Mouse (Mus musculus) kidney, adult 2 months (tissue): ENCODE results near the gene Apobec4. TPM values are rescaled to one million over a fixed set of nuclear protein-coding genes. Genes with fewer than 3 reads are reported as not detected.

ENCODE experiments used
- DNase-seq: peaks from one replicate; pipeline ENCODE4 v3.0.0; 2021
- H3K27ac ChIP-seq: fragments of 200-500 bp; 2 replicates; pipeline ENCODE4 v1.5.1; 2012; ENCODE audit warnings: low read depth, low read length, control low read depth, inconsistent platforms; ENCODE audit not compliant: insufficient read depth
- H3K27me3 ChIP-seq: fragments of 200-500 bp; replicated peaks from 2 replicates; pipeline ENCODE4 v1.6.1; 2012; ENCODE audit warnings: mild to moderate bottlenecking, moderate library complexity, low read length, inconsistent platforms; ENCODE audit not compliant: control insufficient read depth, insufficient read depth
- H3K36me3 ChIP-seq: fragments of 200-500 bp; 2 replicates; pipeline ENCODE4 v1.6.1; 2012; ENCODE audit warnings: mild to moderate bottlenecking, moderate library complexity, low read length, inconsistent platforms; ENCODE audit not compliant: control insufficient read depth, insufficient read depth
- H3K4me1 ChIP-seq: fragments of 200-500 bp; 2 replicates; pipeline ENCODE4 v1.6.1; 2011; ENCODE audit warnings: low read length; ENCODE audit not compliant: control insufficient read depth, insufficient read depth
- H3K4me3 ChIP-seq: fragments of 200-500 bp; 2 replicates; pipeline ENCODE4 v1.5.1; 2011; ENCODE audit warnings: mild to moderate bottlenecking, low read depth, low read length, control low read depth; ENCODE audit not compliant: insufficient read depth
- CTCF ChIP-seq: fragments of 200-500 bp; conservative IDR thresholded peaks from 2 replicates; pipeline ENCODE4 v1.5.1; 2011; ENCODE audit warnings: low read depth, mild to moderate bottlenecking, control low read depth, low read length, moderate library complexity, mixed read lengths; ENCODE audit not compliant: insufficient read depth, insufficient read length
- POLR2A ChIP-seq: fragments of 200-500 bp; IDR thresholded peaks from one replicate; pipeline ENCODE4 v1.6.1; 2011; ENCODE audit warnings: low read depth, low read length, control low read depth
- WGBS: fragments of 180-500 bp; shearing (Covaris S2); methylation state at CpG from one replicate; pipeline ENCODE4 v1.1.7; 2018; 5-methylcytosine and 5-hydroxymethylcytosine counted together
- polyA plus RNA-seq: library from polyadenylated mRNA; depleted of rRNA; stranded (reverse); fragments of >200 nt; gene quantifications from 2 replicates; pipeline ENCODE4 v1.2.3, GENCODE M21; 2012; rRNA removed

Apobec4 gene
- polyA plus RNA-seq, 1 experiment = not detected

- H3K4me1 ChIP-seq = no peaks in the 10 kb centered on the region
- 74% methylated on average over 13 of the region's 13 CpGs for WGBS
- TF ChIP-seq POLR2A = no peak
- no peak for TF ChIP-seq CTCF
- H3K36me3 ChIP-seq = no peaks in the 10 kb centered on the region
- no peaks in the 10 kb centered on the region for H3K27me3 ChIP-seq
- no peak overlapping the region for H3K27ac ChIP-seq
- peak overlapping the region; percentile 17; the same call in 1 of the 2 replicates for H3K4me3 ChIP-seq
- no peak for DNase-seq
Measured at GRCm38 (mm10) chr1:152800633-152801176, 50.4 kb downstream of the Apobec4 start.

DNA sequence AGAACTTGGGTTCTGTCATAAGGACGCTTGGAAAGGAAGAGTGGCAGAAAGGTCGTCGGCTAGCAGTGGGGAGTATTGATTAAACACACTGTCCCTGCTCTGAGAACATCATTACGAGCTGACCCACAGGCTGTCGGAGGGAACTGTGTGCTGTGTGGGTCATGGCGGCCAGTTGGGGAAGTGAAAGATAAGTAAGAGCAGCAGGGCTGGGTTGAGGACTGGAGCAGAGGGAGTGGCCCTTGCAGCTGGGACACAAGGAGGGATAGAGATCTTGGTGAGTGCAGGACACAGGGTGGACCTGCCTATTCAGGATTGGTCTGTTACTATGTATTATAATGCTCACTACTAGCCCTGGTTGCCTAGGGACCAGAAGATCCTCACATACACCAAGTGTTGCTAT is 54.6 kb downstream of the Apobec4 start:
- no peaks in the 10 kb centered on the region for H3K4me1 ChIP-seq
- TF ChIP-seq CTCF (no peak), POLR2A (no peak)
- WGBS = 84% methylated on average over 6 of the region's 6 CpGs
- no peak for DNase-seq
- no peak overlapping the region for H3K27ac ChIP-seq
- no peak overlapping the region for H3K4me3 ChIP-seq
- no peaks in the 10 kb centered on the region for H3K36me3 ChIP-seq
- no peaks in the 10 kb centered on the region for H3K27me3 ChIP-seq

Other genes starting within 250 kb of the Apobec4 start
- gene Rgl1, start 15.8 kb downstream of the Apobec4 start, polyA plus RNA-seq = 68.4 and 73.2 TPM in 2 replicates
- gene Arpc5, start 16.0 kb downstream of the Apobec4 start, polyA plus RNA-seq = 67.4 and 67.5 TPM in 2 replicates
- gene Ncf2, start 49.6 kb downstream of the Apobec4 start, polyA plus RNA-seq = 2.6 and 4.2 TPM in 2 replicates
- 46.8 and 56.1 TPM in 2 replicates for gene Smg7, start 152.1 kb downstream of the Apobec4 start, polyA plus RNA-seq
- gene Nmnat2, start 204.4 kb downstream of the Apobec4 start, polyA plus RNA-seq = 0.27 and 0.41 TPM in 2 replicates